Mouse (Mus musculus): Measurements from ENCODE around the gene Extl1.

DNA sequence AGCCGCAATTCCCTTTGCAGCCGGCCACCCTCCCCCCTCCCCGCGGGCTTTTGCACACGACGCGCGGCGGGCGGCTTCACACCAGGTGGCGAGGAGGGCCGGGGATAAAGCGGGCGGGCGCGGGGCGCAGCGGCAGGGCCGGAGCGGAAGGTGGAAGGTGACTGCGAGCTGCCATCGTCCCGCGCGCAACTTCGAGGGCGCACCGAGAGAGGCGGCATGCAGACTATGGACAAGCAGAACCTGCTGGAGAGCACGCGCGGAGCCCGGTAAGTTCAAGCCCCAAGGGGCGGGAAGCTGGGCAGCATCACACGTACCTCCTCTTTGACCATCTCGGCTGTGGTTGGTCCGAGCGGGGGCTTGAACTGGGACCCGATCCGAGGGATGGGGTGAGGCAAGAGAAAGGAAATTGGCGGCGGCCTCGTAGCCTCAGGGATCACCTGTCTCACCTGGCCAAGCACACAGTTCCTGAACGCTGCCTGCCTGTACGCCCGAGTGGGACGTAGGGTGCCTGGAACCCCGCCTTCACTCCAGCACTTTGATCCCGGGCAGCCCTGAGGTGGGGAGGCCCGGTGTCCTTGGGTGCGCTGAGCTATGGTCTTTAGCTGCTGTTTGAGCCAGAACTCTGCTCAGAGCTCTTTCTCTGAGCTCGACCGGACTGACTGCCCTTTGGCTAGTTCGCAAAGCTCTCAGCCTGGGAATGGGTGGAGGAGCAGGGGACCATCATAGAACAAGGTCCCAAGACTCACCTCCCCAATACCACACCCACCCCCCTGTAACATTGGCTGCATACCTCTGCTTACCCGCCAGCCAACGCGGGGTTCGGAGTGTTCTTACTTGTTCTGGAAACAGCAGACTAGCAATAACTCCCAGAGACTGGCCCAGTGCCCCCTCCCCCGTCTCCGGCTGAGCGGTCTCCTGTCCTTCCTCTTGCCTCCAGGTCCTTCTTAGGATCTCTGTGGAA, 40.3 kb downstream of the Extl1 start, which contains the start of gene Slc30a2:
- no peak for TF ChIP-seq TCF12 (IDR thresholded peaks at IDR 0.05; ENCODE audit: insufficient read depth, poor library complexity, severe bottlenecking)
- no peak for TF ChIP-seq E2F4 (IDR thresholded peaks at IDR 0.05; ENCODE audit: insufficient read depth)
- TF ChIP-seq MAX (IDR thresholded peaks at IDR 0.05; ENCODE audit: low read depth) = no peak
- no peak for TF ChIP-seq POLR2A (IDR thresholded peaks at IDR 0.05; ENCODE audit: insufficient read length, low read depth)
- TF ChIP-seq MYOD1 (IDR thresholded peaks at IDR 0.05; ENCODE audit: control insufficient read depth in 1 of 3, insufficient read length in 2 of 3, low read depth in 2 of 3) = no peak
- no peak for TF ChIP-seq CEBPB (IDR thresholded peaks at IDR 0.05; ENCODE audit: insufficient read depth, poor library complexity, severe bottlenecking)
- TF ChIP-seq MYOG (IDR thresholded peaks at IDR 0.05; ENCODE audit: control insufficient read depth in 1 of 3, insufficient read depth in 1 of 3, insufficient read length in 2 of 3, low read depth in 2 of 3) = no peak
- TF ChIP-seq POLR2AphosphoS2 (IDR thresholded peaks at IDR 0.05; ENCODE audit: insufficient read length, low read depth) = no peak

Measured in myocyte (in vitro differentiated cells).